Mouse (Mus musculus) megakaryocyte progenitor cell, adult 5-6 weeks (primary cell): ENCODE results near the gene Zcchc7. TPM values are rescaled to one million over a fixed set of nuclear protein-coding genes. Genes with fewer than 3 reads are reported as not detected.
A peak's percentile ranks its signal among the peaks of the same experiment; 100 is the strongest.
"Not testable (repeated sequence)": the region's sequence is repeated elsewhere in the genome, so short reads cannot be mapped to it uniquely, and the experiment has no call there.

Experiments used
- ATAC-seq: replicated peaks from 2 replicates; pipeline ENCODE4 v1.8.0; 2016; ENCODE audit warnings: mild to moderate bottlenecking, moderate TSS enrichment, inconsistent platforms; ENCODE audit not compliant: poor library complexity
- total RNA-seq, 2 experiments: library from RNA; stranded (forward) in 1 of 2; stranded (reverse) in 1 of 2; fragments of 157-497, 149-512 nt in 1 of 2; fragments of 200-1000 nt in 1 of 2; gene quantifications; 2 replicates each; pipeline versions ENCODE4 v1.2.3 to v1.2.4; 2015 to 2017

The Zcchc7 gene
- total RNA-seq, 2 experiments from 2014 or later = 49.9 to 118 TPM

DNA sequence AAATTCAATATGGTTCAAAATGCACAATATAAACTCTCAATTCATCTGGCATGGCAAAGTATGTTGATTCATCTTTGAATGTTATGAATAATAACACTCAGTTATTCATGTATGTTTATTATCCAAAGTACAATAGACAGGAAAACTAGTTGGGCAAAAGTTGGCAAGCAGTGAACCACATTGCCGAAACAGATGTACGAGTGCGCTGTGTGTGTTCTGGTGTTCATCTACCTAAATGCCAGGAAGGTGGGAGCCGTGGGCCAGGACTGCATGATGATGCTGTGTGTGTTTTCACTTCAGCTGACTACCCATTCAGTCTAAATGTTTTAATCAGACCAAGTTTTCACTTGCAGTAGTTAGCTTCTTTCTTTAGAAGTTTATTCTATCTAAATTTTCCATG is 150.7 kb downstream of the Zcchc7 start:
- no peak for ATAC-seq

- ATAC-seq = peak; percentile 76
Measured at GRCm38 (mm10) chr4:44910065-44910464, 154.4 kb downstream of the Zcchc7 start.

DNA sequence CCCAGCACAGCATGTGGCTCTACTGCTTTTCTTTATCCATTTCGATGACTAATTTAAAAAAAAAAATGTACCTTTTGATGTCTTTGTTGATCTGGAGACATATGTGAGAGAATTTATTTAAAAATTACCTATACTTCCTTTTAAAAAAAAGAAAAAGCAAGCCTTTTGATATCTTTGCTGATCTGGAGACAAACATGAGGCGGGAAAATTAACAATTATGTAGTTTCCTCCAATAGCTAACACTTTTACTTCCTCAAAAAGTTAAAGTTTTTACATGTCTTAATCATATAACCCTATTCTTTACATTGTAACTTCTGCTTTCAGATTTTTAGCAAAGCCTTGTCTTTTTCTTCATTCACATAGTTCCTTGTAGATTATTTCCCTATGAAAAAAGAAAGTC is 155.2 kb downstream of the Zcchc7 start:
- ATAC-seq = no peak

GRCm38 (mm10) chr4:44917312-44917848 is 161.7 kb downstream of the Zcchc7 start:
- peak; percentile 17; the same call in 1 of the 2 replicates for ATAC-seq

DNA sequence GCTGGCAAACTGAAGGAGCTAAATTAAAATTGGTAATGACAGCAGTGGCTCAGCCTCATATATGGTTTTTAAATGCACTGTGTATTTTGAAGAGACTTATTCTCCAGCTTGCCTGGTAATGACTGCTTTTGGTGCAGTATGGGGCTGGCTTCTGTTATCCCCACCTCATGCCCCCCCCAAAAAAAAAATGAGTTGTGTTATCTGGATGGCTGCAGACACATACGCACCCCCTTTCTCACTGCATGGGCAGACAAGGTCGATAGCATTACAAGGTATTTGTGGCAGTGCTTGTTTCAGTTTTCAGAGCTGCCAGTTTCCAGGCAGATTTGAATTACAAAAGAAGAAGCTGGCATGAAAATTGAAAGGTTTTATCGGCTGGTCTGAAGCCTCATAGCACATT is 162.2 kb downstream of the Zcchc7 start:
- ATAC-seq = peak; percentile 96

DNA sequence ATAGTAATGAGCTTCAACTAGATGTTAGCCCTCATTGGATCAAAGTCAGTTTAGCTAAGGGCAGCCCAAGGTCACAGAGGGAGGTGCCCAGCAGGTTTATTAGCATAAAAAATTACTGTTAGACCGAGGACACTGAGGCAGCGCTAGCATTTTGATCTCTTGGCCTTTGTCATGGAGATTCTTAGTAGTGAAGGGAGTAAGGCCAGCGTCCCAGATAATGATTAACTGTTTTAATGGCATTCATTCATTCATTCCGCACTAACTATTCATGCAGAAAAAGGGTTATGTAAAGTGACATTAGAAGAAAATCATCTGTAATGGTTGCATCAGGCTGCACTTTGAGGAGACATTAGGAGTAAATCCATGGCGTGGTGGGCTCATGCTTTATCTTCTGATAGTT is 165.2 kb downstream of the Zcchc7 start:
- ATAC-seq = no peak

GRCm38 (mm10) chr4:44922466-44923128 is 166.9 kb downstream of the Zcchc7 start:
- ATAC-seq = peak; percentile 58

DNA sequence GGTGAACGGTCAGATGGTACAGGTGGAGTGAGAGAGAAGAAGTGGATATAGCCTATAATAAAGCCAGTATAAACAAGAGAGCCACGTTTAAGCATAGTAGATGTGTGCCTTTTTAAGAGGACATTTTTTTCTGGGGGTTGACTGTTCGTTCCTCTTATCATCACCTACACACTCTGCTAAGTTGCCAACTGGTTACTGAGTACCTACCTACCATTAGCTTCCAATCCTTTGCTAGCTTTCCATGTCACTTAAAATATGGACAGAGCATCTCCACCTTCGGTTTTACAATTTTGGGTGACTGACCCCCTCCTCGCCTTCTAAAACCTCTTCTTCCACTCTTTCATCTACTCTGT is 167.4 kb downstream of the Zcchc7 start:
- ATAC-seq = peak; percentile 73

DNA sequence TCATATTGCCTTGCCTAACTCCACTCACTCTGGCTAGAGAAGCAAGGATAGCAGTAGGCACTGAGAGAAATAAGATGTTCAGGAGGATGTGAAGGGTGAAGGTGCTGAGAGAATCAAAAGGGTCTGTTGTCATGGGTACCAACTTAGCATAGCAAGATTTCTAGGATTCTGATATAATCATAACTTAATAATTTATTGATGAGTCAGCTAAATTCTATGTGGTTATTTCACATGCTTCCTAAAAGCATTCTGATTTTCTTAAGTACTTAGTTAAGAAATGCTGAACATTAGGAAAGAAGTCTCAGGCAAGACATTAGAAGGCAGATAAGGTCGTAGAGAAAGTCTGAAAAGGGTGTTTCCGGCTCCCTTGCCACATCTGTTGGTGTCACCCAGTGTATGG is 172.3 kb downstream of the Zcchc7 start:
- no peak for ATAC-seq

DNA sequence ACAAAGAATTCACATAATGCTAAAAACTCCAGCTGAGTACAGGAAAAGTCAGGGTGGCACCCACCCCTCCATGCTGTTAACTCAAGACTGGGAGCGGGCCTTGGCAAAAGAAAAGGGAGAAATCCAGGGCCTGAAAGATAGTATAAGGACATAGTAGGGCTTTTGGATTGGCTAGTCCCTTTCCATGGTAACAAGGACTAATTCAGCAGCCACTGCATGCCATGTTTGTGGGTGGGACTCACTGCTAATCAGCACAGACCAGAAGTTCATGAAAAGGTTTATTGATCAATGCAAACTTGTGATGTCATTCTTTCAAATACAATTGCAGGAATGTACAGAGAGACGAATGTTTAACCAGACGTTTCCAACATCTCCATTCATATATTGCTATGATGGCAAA is 173.1 kb downstream of the Zcchc7 start:
- ATAC-seq = peak; percentile 88

- ATAC-seq = peak; percentile 34; the same call in 1 of the 2 replicates
Measured at GRCm38 (mm10) chr4:44930406-44930805, 174.7 kb downstream of the Zcchc7 start.

GRCm38 (mm10) chr4:44931732-44932131 is 176.1 kb downstream of the Zcchc7 start:
- no peak for ATAC-seq

GRCm38 (mm10) chr4:44938359-44939340 is 183.0 kb downstream of the Zcchc7 start:
- ATAC-seq = no peak

- no peak for ATAC-seq
Measured at GRCm38 (mm10) chr4:44939576-44940249, 184.0 kb downstream of the Zcchc7 start.

DNA sequence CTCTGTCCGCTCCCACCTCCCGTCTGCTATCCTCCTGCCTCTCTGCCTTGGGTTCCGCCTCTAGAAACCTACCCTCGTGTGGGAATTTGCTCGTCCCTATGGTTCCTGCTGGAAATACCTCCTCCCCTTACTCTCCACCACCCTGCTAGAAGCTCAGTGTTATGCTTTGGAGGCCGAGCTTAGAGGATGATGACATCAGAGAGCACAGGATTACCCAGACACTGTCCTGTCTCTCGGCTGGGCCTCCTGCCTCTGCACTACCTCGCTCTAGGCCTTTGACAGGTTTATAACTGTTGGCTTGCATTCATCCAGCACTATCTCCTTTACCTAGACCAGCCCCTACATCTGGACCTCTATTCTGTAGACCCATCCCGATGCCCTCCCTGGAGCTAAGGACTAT is 184.6 kb downstream of the Zcchc7 start:
- ATAC-seq = no peak

DNA sequence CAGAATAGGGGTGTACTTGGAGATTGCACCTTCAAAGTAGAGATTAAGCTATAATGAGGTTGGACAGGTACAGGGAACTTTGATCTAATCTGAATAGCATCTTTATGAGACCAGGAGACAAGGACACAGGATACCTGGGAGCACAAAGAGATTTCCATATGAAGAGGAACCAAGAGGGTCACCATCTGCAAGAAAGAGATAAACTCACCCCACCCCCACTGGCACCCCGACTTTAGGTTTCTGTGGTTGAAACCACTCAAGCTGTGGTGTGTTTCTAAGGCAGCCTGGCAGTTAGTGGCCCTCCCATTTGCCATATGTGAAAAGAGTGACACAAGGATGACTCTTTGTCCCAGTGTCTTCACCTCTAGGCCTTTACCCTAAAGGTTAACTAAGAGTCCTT is 186.6 kb downstream of the Zcchc7 start:
- peak; percentile 84 for ATAC-seq

- no peak for ATAC-seq
Measured at GRCm38 (mm10) chr4:44943480-44943879, 187.8 kb downstream of the Zcchc7 start.

DNA sequence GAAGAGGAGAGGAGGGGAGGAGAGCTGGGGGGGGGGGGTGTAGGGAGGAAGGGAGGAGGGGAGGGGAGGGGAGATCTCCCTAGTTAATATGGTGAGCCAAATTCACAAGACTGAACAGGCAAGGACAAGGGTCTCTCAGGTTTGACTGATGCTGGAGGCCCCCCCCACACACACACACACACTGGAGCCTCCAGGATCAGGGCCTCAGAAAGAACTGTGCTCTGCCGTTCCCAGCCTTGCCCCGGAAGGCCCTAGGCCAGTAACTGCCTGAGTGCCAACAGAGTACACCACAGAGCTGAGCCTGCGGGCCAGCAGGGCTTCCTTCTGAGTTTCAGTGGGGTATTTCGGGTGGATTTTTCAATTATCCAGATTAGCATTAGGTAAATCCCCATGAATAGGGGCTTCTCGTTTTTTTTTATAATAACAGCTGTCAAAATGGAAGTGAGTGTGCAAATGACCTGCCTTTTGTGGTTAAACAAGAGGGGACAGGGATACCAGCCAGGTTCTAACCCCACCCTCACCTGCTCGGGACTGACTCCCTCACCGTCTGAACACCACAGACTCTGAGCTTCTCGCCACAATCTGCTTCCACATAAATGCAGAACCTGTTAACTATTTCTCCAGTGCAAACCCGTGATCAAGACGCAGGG is 188.9 kb downstream of the Zcchc7 start:
- ATAC-seq = no peak

GRCm38 (mm10) chr4:44946126-44946525 is 190.4 kb downstream of the Zcchc7 start:
- not testable (repeated sequence) for ATAC-seq

GRCm38 (mm10) chr4:44947464-44947863 is 191.8 kb downstream of the Zcchc7 start:
- ATAC-seq = no peak

GRCm38 (mm10) chr4:44948314-44948713 is 192.6 kb downstream of the Zcchc7 start:
- ATAC-seq = no peak
